Mouse (Mus musculus) embryonic facial prominence, embryonic 13.5 days (tissue): ENCODE measurements at regions not wholly inside any gene's neighbourhood (a gene's known extent, or its start where the extent isn't known, plus 50 kb on each side); places are given as distances from the start of the nearest gene placed in this dataset.

Experiments used
- ATAC-seq: fragments of 200-750 bp; cut with Nextera tagmentation; 2 replicates; pipeline ENCODE4 v1.8.0; 2017; ENCODE audit warnings: low read depth; ENCODE audit not compliant: insufficient number of reproducible peaks, insufficient read depth, low FRiP score, low TSS enrichment
- H3K27ac ChIP-seq: fragments of 300-500 bp; sonication (generic); 2 replicates; pipeline ENCODE4 v1.5.1; 2015; ENCODE audit warnings: moderate library complexity, mild to moderate bottlenecking, inconsistent platforms
- H3K27me3 ChIP-seq: fragments of 300-500 bp; sonication (generic); 2 replicates; pipeline ENCODE4 v1.6.1; 2015; ENCODE audit warnings: mild to moderate bottlenecking, inconsistent platforms
- H3K36me3 ChIP-seq: fragments of 300-500 bp; sonication (generic); 2 replicates; pipeline ENCODE4 v1.6.1; 2015; ENCODE audit warnings: mild to moderate bottlenecking, inconsistent platforms
- H3K4me1 ChIP-seq: fragments of 300-500 bp; sonication (generic); 2 replicates; pipeline ENCODE4 v1.6.1; 2015; ENCODE audit warnings: inconsistent platforms
- H3K4me2 ChIP-seq: fragments of 300-500 bp; sonication (generic); 2 replicates; pipeline ENCODE4 v1.6.1; 2015; ENCODE audit warnings: moderate library complexity, mild to moderate bottlenecking, inconsistent platforms
- H3K4me3 ChIP-seq: fragments of 300-500 bp; sonication (generic); 2 replicates; pipeline ENCODE4 v1.5.1; 2015; ENCODE audit warnings: mild to moderate bottlenecking, inconsistent platforms
- H3K9ac ChIP-seq: fragments of 300-500 bp; sonication (generic); 2 replicates; pipeline ENCODE4 v1.6.1; 2015; ENCODE audit warnings: mild to moderate bottlenecking, inconsistent platforms
- H3K9me3 ChIP-seq: fragments of 300-500 bp; sonication (generic); 2 replicates; pipeline ENCODE4 v1.6.1; 2016; ENCODE audit warnings: inconsistent platforms
- WGBS: fragments of 180-500 bp; shearing (Covaris S2); methylation state at CpG from one replicate; pipeline ENCODE4 v1.1.7; 2015; ENCODE audit warnings: mixed read lengths; 5-methylcytosine and 5-hydroxymethylcytosine counted together

DNA sequence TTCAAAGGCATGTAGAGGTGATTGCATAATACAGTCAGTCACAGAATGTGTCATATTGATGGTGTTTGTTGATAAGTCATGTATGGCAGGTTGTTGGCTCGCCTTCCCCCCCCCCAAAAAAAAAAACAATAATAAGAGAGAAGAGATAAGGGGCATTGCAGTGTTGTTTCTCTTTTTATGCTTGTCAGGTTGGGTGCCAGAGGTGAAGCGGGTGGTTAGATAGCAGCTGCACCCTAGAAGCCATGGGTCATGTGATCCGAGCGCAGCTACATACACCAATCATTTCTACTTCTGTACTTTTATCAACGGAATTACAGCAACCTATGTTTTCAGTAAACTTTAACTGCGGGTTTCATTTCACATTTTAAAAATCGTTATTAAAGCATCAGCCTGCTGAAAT lies 94.5 kb downstream of the 1700020N01Rik start:
- Histone ChIP-seq H3K4me2 (no peak overlapping the region), H3K36me3 (no peaks in the 10 kb centered on the region), H3K4me3 (no peak overlapping the region), H3K27me3 (0 out of 2 replicates have a peak, but pooled peaks cover 2% of the 10 kb centered on the region), H3K9ac (no peak overlapping the region), H3K4me1 (0 out of 2 replicates have a peak, but pooled peaks cover 7% of the 10 kb centered on the region), H3K27ac (no peak overlapping the region), H3K9me3 (no peaks in the 10 kb centered on the region)
- WGBS = 86% methylated on average over 7 of the region's 7 CpGs
- ATAC-seq = no peak

DNA sequence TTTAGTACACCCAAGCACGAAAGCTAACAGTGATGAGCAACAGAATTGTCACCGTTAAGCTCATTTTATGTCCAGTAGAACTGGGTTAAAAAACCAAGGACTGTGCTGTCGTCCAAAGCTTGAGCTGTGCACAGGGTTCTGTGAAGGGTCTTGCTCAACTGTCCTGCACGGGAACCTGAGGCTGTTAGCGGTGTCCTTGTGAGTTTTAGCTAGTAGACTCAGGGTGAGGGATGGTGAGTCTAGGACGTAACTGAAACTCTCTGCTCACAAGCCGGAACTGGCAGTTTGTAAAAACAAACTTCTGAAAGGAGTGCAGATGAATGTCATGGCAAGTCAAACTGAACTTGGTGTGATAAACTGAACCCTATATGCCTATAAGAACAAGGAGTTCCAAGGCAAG lies 95.6 kb downstream of the 1700020N01Rik start:
- H3K27me3 ChIP-seq = 0 out of 2 replicates have a peak, but pooled peaks cover 2% of the 10 kb centered on the region
- H3K4me3 ChIP-seq = no peak overlapping the region
- no peak overlapping the region for H3K27ac ChIP-seq
- no peaks in the 10 kb centered on the region for H3K36me3 ChIP-seq
- WGBS = 76% methylated on average over 7 of the region's 7 CpGs
- no peaks in the 10 kb centered on the region for H3K9me3 ChIP-seq
- H3K9ac ChIP-seq = no peak overlapping the region
- 0 out of 2 replicates have a peak, but pooled peaks cover 7% of the 10 kb centered on the region for H3K4me1 ChIP-seq
- ATAC-seq = no peak
- H3K4me2 ChIP-seq = no peak overlapping the region

DNA sequence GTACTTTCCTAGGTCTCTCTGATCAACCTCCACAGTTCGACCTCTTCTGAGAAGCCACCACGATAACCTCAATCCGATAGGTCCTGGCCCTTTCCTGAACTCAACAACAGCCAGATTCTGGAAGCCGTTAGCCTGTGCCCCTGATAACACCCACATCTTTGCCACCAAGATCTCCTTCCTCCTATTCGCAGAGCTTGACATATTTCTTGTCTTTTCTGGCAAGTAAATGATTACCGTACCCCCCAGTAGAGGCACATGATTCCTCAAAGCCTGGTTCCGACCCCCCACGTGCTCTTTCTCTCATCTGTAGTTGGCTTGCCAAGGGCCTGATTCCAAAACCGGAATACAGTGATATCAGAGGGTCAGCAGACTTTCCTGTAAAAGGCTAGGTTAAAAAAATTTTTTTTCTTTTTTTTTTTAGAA lies 96.9 kb downstream of the 1700020N01Rik start:
- Histone ChIP-seq H3K27ac (no peak overlapping the region), H3K4me2 (no peak overlapping the region), H3K9ac (no peak overlapping the region), H3K9me3 (no peaks in the 10 kb centered on the region), H3K4me1 (0 out of 2 replicates have a peak, but pooled peaks cover 7% of the 10 kb centered on the region), H3K4me3 (no peak overlapping the region), H3K27me3 (0 out of 2 replicates have a peak, but pooled peaks cover 2% of the 10 kb centered on the region), H3K36me3 (no peaks in the 10 kb centered on the region)
- no peak for ATAC-seq
- 82% methylated on average over 9 of the region's 9 CpGs for WGBS

DNA sequence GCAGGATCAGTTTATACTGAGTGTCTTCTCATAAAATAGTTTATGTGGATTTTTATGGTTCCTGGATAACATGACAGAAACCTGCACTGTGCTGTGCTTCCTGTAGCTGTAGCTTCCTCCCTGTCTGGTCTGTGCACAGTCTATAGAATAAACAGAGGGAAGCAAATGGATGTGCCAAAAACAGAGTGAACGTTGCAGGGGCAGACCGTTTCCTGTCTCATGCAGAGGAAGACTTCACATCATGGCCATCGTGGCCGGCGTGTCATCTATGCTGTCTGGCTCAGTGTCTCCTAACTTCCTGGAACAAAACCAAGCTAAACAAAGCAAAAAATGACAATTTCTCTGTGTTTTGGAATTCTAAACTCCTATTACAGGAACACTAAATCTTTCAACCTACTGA lies 102.2 kb downstream of the 1700020N01Rik start:
- no peak overlapping the region for H3K4me2 ChIP-seq
- no peak overlapping the region for H3K9ac ChIP-seq
- WGBS = 67% methylated on average over 5 of the region's 5 CpGs
- H3K36me3 ChIP-seq = no peaks in the 10 kb centered on the region
- H3K9me3 ChIP-seq = no peaks in the 10 kb centered on the region
- no peaks in the 10 kb centered on the region for H3K27me3 ChIP-seq
- ATAC-seq = no peak
- H3K27ac ChIP-seq = no peak overlapping the region
- no peak overlapping the region for H3K4me3 ChIP-seq
- no peaks in the 10 kb centered on the region for H3K4me1 ChIP-seq

DNA sequence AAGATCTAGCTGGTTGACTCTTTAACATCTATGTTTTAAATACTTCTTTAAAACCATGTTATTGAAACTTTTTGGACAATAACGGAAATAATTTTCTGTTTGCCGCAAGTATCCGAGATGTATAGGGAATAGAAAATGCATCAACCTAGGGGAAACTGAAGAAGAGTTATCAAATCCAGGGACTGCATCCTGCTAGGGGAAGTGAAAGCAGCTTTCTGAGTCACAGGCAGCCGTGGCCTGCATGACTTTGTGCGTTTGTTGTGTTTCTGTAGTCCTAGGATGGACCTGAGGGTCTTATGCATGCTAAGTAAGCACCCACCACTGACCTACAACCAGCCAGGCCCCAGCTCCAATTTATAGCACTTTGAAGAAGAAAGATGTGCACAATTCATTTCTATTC lies 103.7 kb downstream of the 1700020N01Rik start:
- no peak for ATAC-seq
- Histone ChIP-seq H3K4me2 (no peak overlapping the region), H3K9ac (no peak overlapping the region), H3K4me3 (no peak overlapping the region), H3K36me3 (no peaks in the 10 kb centered on the region), H3K27me3 (no peaks in the 10 kb centered on the region), H3K4me1 (peaks cover 4% of the 10 kb centered on the region; the same call in 1 of the 2 replicates), H3K9me3 (no peaks in the 10 kb centered on the region), H3K27ac (no peak overlapping the region)
- WGBS = 92% methylated on average over 5 of the region's 5 CpGs

DNA sequence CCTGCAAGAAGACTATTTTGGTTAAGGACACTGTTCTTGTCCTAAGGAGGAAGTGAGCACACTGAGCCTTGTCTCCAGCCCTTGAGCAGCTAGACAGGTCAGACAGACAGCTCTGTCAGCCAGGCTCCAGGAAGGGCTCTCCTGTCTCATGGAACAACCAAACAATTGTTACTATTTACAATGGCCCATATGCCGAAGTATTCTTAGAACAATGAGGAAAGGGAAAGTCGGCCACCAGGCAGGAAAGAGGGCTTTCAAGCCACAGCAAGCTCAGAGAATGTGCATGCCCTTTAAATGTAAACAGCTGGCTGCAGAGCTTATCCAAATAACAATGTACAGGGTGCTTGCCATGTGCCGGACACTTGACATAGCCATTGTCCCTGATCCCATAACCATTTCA lies 108.6 kb downstream of the 1700020N01Rik start:
- Histone ChIP-seq H3K9me3 (no peaks in the 10 kb centered on the region), H3K4me2 (no peak overlapping the region), H3K9ac (no peak overlapping the region), H3K36me3 (no peaks in the 10 kb centered on the region), H3K4me1 (peaks cover 4% of the 10 kb centered on the region; the same call in 1 of the 2 replicates), H3K27ac (no peak overlapping the region), H3K4me3 (no peak overlapping the region), H3K27me3 (no peaks in the 10 kb centered on the region)
- no peak for ATAC-seq
- WGBS = 19% methylated on average over 3 of the region's 3 CpGs

DNA sequence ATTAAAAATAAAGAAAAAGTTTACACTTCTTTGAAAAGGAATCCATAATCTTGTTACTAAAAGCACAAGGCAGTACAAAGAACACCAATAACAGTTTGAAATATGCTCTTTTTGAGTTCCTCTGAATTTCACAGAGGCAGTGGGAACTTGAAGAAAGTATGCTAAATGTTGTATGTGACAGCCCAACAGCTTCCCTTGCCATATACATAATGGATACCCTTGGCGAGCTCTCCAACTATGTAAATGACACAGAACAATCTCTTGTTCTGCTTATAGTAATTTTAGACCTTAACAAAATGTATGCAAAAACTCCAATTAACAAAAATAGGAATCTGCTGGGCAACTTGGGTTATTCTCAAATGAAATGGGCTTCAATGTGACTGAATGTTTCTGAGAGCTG lies 109.2 kb downstream of the 1700020N01Rik start:
- H3K9me3 ChIP-seq = no peaks in the 10 kb centered on the region
- no peak overlapping the region for H3K9ac ChIP-seq
- 67% methylated on average over 1 of the region's 1 CpGs for WGBS
- H3K36me3 ChIP-seq = no peaks in the 10 kb centered on the region
- no peak overlapping the region for H3K4me3 ChIP-seq
- H3K4me2 ChIP-seq = no peak overlapping the region
- H3K27ac ChIP-seq = no peak overlapping the region
- H3K27me3 ChIP-seq = no peaks in the 10 kb centered on the region
- H3K4me1 ChIP-seq = peaks cover 4% of the 10 kb centered on the region; the same call in 1 of the 2 replicates
- ATAC-seq = no peak

DNA sequence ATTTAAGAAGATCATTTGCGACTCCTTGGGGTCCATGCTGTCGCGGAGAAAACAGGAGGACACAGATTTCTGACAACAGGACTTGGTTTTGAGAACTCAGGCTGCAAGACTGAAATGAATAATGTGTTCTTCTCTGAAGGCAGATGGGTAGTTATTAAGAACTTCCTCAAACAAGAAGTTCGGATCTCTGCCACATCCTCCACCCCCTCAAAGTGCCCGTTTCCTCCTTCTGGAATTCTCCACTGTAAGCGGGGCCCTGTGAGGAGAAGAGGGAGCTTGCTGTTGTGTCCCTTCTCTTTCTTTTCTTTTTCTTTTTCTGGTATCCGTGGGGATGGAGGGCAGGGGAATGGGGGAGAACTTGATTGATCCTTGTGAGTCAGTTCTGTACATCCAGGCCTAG lies 118.9 kb downstream of the 1700020N01Rik start:
- 76% methylated on average over 7 of the region's 7 CpGs for WGBS
- no peak overlapping the region for H3K4me3 ChIP-seq

DNA sequence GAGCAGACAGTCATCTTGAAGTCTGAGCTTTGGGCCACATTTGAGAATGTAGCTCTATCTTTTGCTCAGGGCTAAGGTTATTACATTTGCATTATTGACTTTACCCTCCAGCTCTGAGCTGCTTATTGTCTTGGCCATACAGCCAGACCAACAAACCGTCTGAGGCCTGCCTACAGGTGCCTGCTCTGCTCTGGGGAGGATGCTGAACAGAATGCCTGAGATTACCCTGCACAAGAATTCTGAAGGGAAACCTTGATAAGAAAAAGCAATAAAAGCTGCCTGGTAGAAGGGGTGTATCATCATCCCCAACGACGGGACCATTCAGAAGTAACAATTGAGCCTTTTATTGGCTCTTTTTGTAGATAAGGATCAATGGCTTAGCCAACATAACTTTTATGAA lies 119.9 kb downstream of the 1700020N01Rik start:
- 44% methylated on average over 3 of the region's 3 CpGs for WGBS
- no peak overlapping the region for H3K4me3 ChIP-seq
- H3K27me3 ChIP-seq = no peaks in the 10 kb centered on the region
- no peaks in the 10 kb centered on the region for H3K9me3 ChIP-seq
- no peaks in the 10 kb centered on the region for H3K36me3 ChIP-seq
- no peaks in the 10 kb centered on the region for H3K4me1 ChIP-seq
- H3K4me2 ChIP-seq = no peak overlapping the region
- H3K9ac ChIP-seq = no peak overlapping the region
- H3K27ac ChIP-seq = no peak overlapping the region
- ATAC-seq = no peak

More for the DNA sequence above, 118.9 kb downstream of the 1700020N01Rik start:
- Histone ChIP-seq H3K4me2 (no peak overlapping the region), H3K27ac (no peak overlapping the region), H3K4me1 (no peaks in the 10 kb centered on the region), H3K36me3 (no peaks in the 10 kb centered on the region), H3K9me3 (no peaks in the 10 kb centered on the region), H3K27me3 (no peaks in the 10 kb centered on the region), H3K9ac (no peak overlapping the region)
- no peak for ATAC-seq

DNA sequence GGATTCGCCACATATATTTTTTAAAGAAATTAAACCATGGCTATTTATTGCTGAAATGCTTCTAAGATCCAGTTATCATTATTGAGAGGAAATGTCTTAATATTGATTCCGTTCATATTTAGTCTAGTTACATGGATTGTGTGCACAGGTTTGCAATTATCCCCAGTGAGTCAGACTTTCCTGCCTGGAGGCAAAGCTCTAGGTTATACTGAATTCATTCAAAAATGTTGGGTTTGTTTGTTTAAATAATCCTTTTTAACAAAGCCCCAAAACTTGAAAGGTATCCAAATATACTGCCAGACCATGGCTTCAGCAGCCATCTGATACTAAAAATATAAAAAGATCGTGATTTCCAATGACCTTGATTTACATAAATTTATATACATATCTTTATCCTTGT lies 122.5 kb downstream of the 1700020N01Rik start:
- ATAC-seq = no peak
- H3K27ac ChIP-seq = no peak overlapping the region
- H3K4me1 ChIP-seq = 0 out of 2 replicates have a peak, but pooled peaks cover 3% of the 10 kb centered on the region
- H3K9ac ChIP-seq = no peak overlapping the region
- H3K4me3 ChIP-seq = no peak overlapping the region
- 76% methylated on average over 3 of the region's 3 CpGs for WGBS
- no peaks in the 10 kb centered on the region for H3K9me3 ChIP-seq
- H3K36me3 ChIP-seq = no peaks in the 10 kb centered on the region
- no peak overlapping the region for H3K4me2 ChIP-seq
- no peaks in the 10 kb centered on the region for H3K27me3 ChIP-seq

DNA sequence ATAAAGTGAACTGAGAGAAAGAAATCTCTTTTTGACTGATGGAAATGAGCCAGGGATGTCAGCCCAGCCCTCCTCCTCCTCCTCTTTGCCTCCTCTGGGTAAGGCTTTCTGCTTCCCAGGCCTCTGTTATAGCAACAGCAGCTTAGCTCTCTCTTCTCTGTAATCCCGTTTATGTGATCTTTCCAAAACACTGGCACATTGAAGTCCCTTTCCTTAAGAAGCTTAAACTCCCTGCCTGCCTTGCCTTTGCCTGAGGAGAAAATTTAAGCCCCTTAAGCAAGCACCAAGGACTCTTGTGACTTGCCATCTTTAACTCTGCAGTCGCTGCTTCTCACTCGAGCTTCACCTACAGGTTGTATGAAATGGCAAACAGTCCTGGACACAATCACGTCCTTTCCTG lies 125.2 kb downstream of the 1700020N01Rik start:
- H3K4me2 ChIP-seq = no peak overlapping the region
- no peak overlapping the region for H3K9ac ChIP-seq
- no peak overlapping the region for H3K4me3 ChIP-seq
- no peak overlapping the region for H3K27ac ChIP-seq
- no peaks in the 10 kb centered on the region for H3K9me3 ChIP-seq
- H3K36me3 ChIP-seq = no peaks in the 10 kb centered on the region
- ATAC-seq = no peak
- 0 out of 2 replicates have a peak, but pooled peaks cover 3% of the 10 kb centered on the region for H3K4me1 ChIP-seq
- no peaks in the 10 kb centered on the region for H3K27me3 ChIP-seq
- WGBS = 36% methylated on average over 4 of the region's 4 CpGs

DNA sequence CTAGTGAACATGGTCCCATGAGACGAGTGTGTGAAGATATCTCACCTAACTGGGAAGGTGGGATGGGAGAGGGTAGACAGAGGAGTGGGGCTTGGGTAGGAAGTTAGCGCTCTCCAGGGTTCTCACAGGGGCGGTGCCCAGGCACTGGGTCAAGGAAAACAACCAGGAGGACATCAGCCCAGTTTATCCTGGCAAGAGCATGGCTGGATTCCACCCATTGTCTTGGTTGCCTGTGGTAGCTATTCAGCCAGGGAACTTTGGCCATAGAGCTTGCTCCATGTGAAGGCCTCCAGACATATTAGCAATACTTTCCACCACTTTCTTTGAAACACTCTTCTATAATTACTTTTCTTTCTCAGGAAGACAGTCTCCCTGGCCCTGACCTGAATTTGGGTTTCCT lies 131.4 kb downstream of the 1700020N01Rik start:
- no peak overlapping the region for H3K27ac ChIP-seq
- H3K9ac ChIP-seq = no peak overlapping the region

More for the DNA sequence above, 131.4 kb downstream of the 1700020N01Rik start:
- no peak for ATAC-seq
- no peak overlapping the region for H3K4me2 ChIP-seq
- no peaks in the 10 kb centered on the region for H3K36me3 ChIP-seq
- WGBS = 82% methylated on average over 3 of the region's 3 CpGs
- H3K27me3 ChIP-seq = no peaks in the 10 kb centered on the region
- H3K9me3 ChIP-seq = no peaks in the 10 kb centered on the region
- H3K4me1 ChIP-seq = no peaks in the 10 kb centered on the region
- no peak overlapping the region for H3K4me3 ChIP-seq
